Mouse (Mus musculus) naive thymus-derived CD4-positive, alpha-beta T cell, adult 5 months (primary cell): ENCODE results near the gene Ndufa7. TPM values are rescaled to one million over a fixed set of nuclear protein-coding genes. Genes with fewer than 3 reads are reported as not detected.

ENCODE experiments used
- polyA plus RNA-seq: library from polyadenylated mRNA; unstranded; fragments of 100-300 nt; shearing (Covaris generic); gene quantifications from one replicate; pipeline ENCODE4 v1.2.1, GENCODE M21; 2017

The Ndufa7 gene
- 194 TPM for polyA plus RNA-seq

DNA sequence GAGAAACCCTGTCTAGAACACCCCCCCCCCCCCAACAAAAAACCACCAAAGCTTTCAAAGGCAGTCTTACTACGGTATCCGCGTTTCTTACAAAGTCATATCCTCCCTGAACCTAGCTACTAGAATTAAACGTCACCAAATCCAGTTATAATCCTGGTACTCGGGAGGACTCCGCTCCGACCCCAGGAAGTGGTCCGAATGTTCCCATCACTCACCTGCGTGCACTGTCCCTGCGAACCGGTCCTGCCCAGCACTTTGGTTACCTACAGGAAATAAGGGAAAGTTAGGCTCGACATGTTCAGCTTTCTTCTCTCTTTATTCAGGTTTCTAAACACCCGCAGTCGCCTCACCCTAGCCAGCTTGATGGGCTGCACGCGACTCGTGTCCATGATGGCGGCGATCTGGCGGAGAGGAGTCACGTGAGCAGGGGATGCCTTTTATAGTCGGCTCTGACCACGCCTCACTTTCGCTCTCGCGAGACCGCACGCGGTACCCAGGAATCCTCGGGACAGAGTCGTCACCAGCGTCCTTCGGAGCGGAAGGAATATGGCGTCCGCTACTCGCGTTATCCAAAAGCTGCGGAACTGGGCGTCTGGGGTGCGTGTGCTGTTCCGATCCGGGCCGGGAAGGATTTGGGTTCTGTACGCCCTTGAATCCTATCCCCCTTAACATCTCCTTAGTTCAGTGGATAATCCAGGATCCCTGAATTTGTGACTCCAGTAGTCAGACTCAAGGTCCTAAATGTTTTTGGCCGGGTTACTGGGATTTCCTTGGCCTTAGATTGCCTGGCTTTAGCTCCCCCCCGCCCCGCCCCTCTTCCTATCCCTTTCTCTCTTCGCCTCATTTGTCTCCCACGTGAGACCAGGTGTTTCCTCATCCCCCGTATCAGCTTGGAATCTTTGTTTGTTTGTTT is at the start of gene Ndufa7, which contains the start of gene Rps28:
Gene Ndufa7, plus strand, starts transcription at position 489 of the 913 bp plus-strand sequence.
Gene Rps28, minus strand, starts transcription at position 479 of the 913 bp plus-strand sequence.

DNA sequence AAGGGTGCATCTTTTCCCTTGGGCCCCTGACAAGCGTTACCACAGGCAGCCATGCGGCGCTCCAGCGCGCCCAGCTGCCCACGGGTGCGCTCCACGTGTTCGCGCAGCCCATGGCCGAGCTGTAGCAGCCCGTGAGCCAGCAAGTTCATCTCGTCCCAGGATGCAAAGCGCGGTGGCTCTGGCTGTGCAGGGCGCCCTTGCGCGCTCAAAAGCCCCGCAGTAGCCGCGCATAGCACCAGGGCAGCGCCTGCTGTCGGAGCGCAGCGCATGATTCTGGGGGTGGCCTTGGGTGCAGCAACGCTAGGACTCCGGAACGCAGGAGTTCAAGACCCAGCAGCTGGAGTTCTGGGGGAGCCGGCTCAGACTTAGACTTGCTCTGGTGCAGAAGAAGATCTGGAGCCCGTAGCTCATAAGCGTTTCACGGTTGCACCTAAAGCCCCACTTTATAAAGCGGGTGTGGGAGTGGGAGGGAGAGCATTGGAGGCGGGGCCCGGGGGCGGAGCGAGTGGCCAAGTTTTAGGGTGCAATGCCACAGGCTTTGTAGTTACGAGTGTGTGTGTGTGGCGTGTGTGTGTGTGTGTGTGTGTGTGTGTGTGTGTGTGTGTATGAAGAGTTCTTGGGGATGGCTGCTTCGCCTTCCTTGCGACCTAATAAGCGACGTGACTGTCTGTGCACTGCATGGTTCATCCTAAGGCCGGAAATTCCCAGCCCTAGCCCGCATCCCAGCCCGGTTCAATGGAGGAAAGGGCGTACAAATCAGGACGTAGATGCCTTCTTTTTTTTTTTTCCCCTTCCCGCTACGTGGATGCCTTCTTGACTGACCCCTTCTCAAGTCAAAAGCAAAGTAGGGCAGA is 43.0 kb upstream of the Ndufa7 start, which contains the start of gene Angptl4:
Gene Angptl4, minus strand, starts transcription at position 707 of the 854 bp plus-strand sequence.

DNA sequence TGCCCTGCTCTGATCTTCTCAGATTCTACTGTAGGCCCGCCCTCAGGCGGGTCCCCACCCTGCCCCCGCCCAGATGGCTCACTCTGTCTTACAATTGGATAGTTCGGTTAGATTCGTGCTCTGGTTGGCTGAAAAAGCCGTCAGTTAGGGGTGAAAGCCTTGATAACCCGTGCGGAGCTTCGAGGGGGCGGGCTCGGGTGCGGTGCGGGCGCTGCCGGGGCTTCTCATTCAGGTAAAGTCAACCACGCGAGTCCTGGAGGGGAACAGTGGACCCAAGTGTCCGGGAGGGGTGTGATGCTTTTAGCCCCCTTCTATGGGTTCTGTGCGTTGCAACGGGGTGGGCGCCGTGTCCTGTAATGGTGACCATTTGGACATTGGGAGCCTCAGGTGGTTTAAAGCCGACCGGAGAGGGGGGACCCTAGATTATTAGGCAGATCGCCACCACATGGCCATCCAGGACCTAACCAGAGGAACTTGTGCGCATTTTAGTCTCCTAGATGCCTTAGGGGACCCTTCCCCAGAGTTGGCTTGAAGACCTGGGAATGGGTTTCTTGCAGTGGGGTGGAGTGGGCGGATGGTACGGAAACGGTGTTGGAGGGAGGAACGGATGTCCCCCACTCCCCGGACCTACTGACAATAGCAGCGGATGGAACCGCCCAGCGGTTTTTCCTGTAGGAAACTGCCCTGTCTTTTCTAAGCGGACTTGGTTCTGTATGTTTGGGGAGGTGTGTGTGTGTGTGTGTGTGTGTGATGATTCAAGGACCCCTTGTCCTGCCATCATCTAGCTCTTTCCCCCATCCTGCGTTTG is 13.8 kb upstream of the Ndufa7 start, which contains the start of gene Kank3:
Gene Kank3, plus strand, starts transcription at position 186 of the 808 bp plus-strand sequence.

DNA sequence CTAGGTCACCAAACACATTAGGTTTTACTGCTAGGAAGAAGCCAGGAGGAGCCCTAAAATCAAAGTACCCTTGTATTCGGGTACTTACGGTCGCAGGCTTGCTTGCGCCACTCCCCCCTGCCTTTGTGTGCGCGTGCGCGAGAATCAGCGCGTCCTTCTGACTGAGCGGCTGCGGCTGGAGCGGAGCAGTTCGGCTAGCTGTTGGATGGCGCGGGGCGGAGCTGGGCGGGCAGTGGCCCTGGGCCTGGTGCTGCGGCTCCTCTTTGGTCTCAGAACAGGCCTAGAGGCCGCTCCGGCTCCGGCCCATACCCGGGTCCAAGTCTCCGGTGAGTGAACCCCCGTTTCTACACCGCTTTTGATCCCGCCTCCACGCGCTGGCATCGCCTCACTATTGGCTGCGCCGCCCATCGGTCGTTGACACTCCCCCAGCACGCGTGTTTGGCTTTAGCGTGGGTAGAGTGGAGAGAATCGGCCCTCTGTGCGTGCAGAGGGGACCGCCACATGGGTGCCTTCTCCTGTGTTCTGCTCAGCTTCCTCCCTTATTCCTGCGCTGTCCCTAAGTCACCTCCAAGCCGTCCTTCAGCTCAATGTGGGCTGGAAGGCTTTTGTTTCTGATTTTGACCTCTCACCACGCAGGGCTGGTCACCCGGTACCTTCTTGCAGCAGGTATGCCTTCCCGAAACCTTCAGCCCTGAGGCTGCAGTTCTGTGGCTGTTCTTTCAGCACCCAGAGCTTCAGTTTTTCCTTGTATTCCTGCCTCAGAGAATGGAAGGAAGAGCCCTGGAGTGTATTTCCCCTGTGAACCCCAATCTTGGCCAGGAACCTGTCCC is 18.8 kb downstream of the Ndufa7 start, which contains the start of gene Cd320:
Gene Cd320, plus strand, starts transcription at position 126 of the 830 bp plus-strand sequence.

DNA sequence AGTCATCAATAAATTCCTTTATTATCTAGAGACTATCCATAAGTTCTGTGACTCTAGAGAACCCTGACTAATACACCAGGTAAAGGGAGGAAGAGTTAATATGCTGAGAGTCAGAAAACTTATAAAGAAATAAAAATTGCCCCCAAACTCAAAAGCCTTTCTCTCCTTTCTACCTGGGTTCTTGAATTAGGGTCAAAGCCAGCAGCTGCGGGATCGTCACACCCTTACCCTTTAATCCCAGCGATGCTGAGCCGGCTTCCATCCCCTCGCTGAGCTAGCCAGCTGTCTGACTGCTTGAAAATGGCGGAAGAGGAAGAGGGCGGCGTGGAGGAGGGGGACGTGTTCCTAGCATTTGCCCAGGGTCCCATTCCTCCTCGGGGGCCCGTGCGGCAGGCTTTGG is 49.2 kb downstream of the Ndufa7 start, which contains the start of gene Gm7029:
Gene Gm7029, plus strand, starts transcription at position 301 of the 400 bp plus-strand sequence.

Other genes with a start within 250 kb of the Ndufa7 start
- 37.1 TPM for gene Zfp414, start 195.5 kb upstream of the Ndufa7 start, polyA plus RNA-seq
- gene Pram1, start 186.5 kb upstream of the Ndufa7 start, polyA plus RNA-seq, result not detected
- gene Hnrnpm, start 137.7 kb upstream of the Ndufa7 start, polyA plus RNA-seq, result 353 TPM
- gene March2, start 105.9 kb upstream of the Ndufa7 start, polyA plus RNA-seq, result 90.7 TPM
- gene Rab11b, start 64.0 kb upstream of the Ndufa7 start, polyA plus RNA-seq, result 330 TPM
- 0.50 TPM for gene Angptl4, start 42.7 kb upstream of the Ndufa7 start, polyA plus RNA-seq
- 2.5 TPM for gene Kank3, start 14.1 kb upstream of the Ndufa7 start, polyA plus RNA-seq
- gene Rps28, start within 50 bp of the Ndufa7 start, polyA plus RNA-seq, result 1,419 TPM
- 13.0 TPM for gene Cd320, start 18.5 kb downstream of the Ndufa7 start, polyA plus RNA-seq
- gene Gm7029, start 49.3 kb downstream of the Ndufa7 start, polyA plus RNA-seq, result not detected
- gene Kifc1, start 66.1 kb downstream of the Ndufa7 start, polyA plus RNA-seq, result 1.0 TPM
- gene Platr17, start 80.6 kb downstream of the Ndufa7 start, polyA plus RNA-seq, result 3.7 TPM
- 105 TPM for gene Daxx, start 84.8 kb downstream of the Ndufa7 start, polyA plus RNA-seq
- 322 TPM for gene Tapbp, start 91.3 kb downstream of the Ndufa7 start, polyA plus RNA-seq
- 17.5 TPM for gene Zbtb22, start 91.3 kb downstream of the Ndufa7 start, polyA plus RNA-seq
- 145 TPM for gene Rgl2, start 105.0 kb downstream of the Ndufa7 start, polyA plus RNA-seq
- 100 TPM for gene Pfdn6, start 115.8 kb downstream of the Ndufa7 start, polyA plus RNA-seq
- gene Wdr46, start 116.1 kb downstream of the Ndufa7 start, polyA plus RNA-seq, result 60.9 TPM
- 27.2 TPM for gene B3galt4, start 126.9 kb downstream of the Ndufa7 start, polyA plus RNA-seq
- 53.7 TPM for gene Vps52, start 131.2 kb downstream of the Ndufa7 start, polyA plus RNA-seq
- gene Rps18, start 131.4 kb downstream of the Ndufa7 start, polyA plus RNA-seq, result 3,154 TPM
- gene H2-K1, start 175.8 kb downstream of the Ndufa7 start, polyA plus RNA-seq, result 11,864 TPM
- gene Ring1, start 200.1 kb downstream of the Ndufa7 start, polyA plus RNA-seq, result 36.4 TPM
- 306 TPM for gene H2-Ke6, start 203.5 kb downstream of the Ndufa7 start, polyA plus RNA-seq
- 136 TPM for gene Slc39a7, start 207.1 kb downstream of the Ndufa7 start, polyA plus RNA-seq
- gene Rxrb, start 207.2 kb downstream of the Ndufa7 start, polyA plus RNA-seq, result 128 TPM
- gene Col11a2, start 214.9 kb downstream of the Ndufa7 start, polyA plus RNA-seq, result 4.4 TPM